In the genomic region with DNA sequence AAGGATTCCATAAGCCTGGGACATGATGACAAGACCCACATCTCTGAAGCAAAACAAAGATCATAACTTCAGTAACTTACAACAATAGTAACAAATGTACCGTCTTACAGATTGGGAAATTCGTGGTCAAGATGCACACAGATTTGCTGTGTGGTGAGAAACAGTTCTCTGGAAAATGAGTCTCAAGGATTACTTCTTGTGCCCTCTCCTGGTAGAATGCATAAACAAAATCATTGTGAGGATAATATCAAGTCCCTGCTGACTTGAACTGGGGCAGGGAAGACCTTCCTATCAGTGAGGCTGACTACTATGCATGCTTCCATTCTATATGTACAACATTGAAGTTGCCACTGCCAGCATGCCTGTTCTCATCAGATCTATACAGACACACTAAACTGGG, we compare ENCODE assay signal across 30 mouse cellular contexts. TPM values are rescaled to one million over a fixed set of nuclear protein-coding genes. Genes with fewer than 3 reads are reported as not detected.
DNase-seq lines count a peak whose midpoint lies in the region; ATAC-seq and TF ChIP-seq lines count a peak whose summit lies in the region.
"Had no signal": no experiment of that assay in that cellular context is flagged by ENCODE, and none has a peak within 500 bp of the region (broad histone marks: within the 10 kb centered on the region; RNA-seq: fewer than 3 reads in every experiment).

No protein-coding gene starts in this region.

- ATAC-seq in kidney, postnatal 0 days (replicated peaks; ENCODE audit: low FRiP score, low read depth): no peak
- no peak for ATAC-seq in forebrain, embryonic 14.5 days
- ATAC-seq: forebrain, embryonic 13.5 days; lung, postnatal 0 days had no signal

- H3K4me2 ChIP-seq in kidney, postnatal 0 days (ENCODE audit: low read length): no peak overlapping the region
- H3K4me2 ChIP-seq in forebrain, embryonic 14.5 days (ENCODE audit: low read length): no peak overlapping the region
- H3K4me2 ChIP-seq: forebrain, embryonic 13.5 days; hindbrain, embryonic 13.5 days; limb, embryonic 13.5 days; liver, embryonic 15.5 days; neural tube, embryonic 15.5 days had no signal

- no peaks in the 10 kb centered on the region for H3K9me3 ChIP-seq in kidney, postnatal 0 days (replicated peaks; ENCODE audit: low read length)
- H3K9me3 ChIP-seq in forebrain, embryonic 14.5 days (replicated peaks; ENCODE audit: control insufficient read depth, low read length): no peaks in the 10 kb centered on the region
- H3K9me3 ChIP-seq: forebrain, embryonic 13.5 days; hindbrain, embryonic 13.5 days; limb, embryonic 13.5 days; liver, embryonic 15.5 days; midbrain, embryonic 10.5 days; neural tube, embryonic 15.5 days had no signal

- no peak for DNase-seq in gastrocnemius, adult 2 months
- no peak for DNase-seq in gastrocnemius, adult 8-10 months (ENCODE audit: low spot score in 2 of 2)
- DNase-seq in kidney, postnatal 0 days (ENCODE audit: low spot score): no peak
- no peak for DNase-seq in kidney, postnatal 4 days
- peak; percentile 3 for DNase-seq in retina, postnatal 1 day
- no peak for DNase-seq in retina, embryonic 14.5 days (ENCODE audit: low spot score)
- DNase-seq in ovary, adult 18-20 months (ENCODE audit: low spot score): no peak
- DNase-seq in forebrain, embryonic 14.5 days (ENCODE audit: low spot score): no peak
- DNase-seq: adrenal gland, postnatal 25 days; cerebellum, adult 9-10 months; gastrocnemius, postnatal 14 days; heart, adult 18-20 months; layer of hippocampus, postnatal 36 days; right cerebral cortex, postnatal 14 days had no signal

- no peaks in the 10 kb centered on the region for H3K4me1 ChIP-seq in kidney, postnatal 0 days (replicated peaks; ENCODE audit: insufficient read depth, low read length)
- H3K4me1 ChIP-seq in forebrain, embryonic 14.5 days (ENCODE audit: control insufficient read depth, insufficient read depth, low read length): no peaks in the 10 kb centered on the region
- H3K4me1 ChIP-seq: forebrain, embryonic 13.5 days; hindbrain, embryonic 13.5 days; limb, embryonic 13.5 days; liver, embryonic 15.5 days; midbrain, embryonic 10.5 days; neural tube, embryonic 15.5 days had no signal

- intact Hi-C loops in gastrocnemius, adult 2 months (cut with DNase I): loop anchor here (10.0 kb wide), 1 partner anchor 247 kb away; no protein-coding TSS in a partner anchor

- H3K4me3 ChIP-seq in gastrocnemius, adult 2 months: no peak overlapping the region
- no peak overlapping the region for H3K4me3 ChIP-seq in kidney, postnatal 0 days (replicated peaks; ENCODE audit: low read depth, low read length)
- no peak overlapping the region for H3K4me3 ChIP-seq in forebrain, embryonic 14.5 days (ENCODE audit: low read depth, low read length)
- H3K4me3 ChIP-seq: forebrain, embryonic 13.5 days; hindbrain, embryonic 13.5 days; limb, embryonic 13.5 days; liver, embryonic 15.5 days; midbrain, embryonic 10.5 days; neural tube, embryonic 15.5 days had no signal

- peak; percentile 17; the same call in 1 of the 2 replicates for TF ChIP-seq CTCF in gastrocnemius, adult 2 months (IDR thresholded peaks at IDR 0.05)
- peak; percentile 44 for TF ChIP-seq CTCF in kidney, postnatal 0 days (IDR thresholded peaks at IDR 0.05; ENCODE audit: low read depth)

- no peaks in the 10 kb centered on the region for H3K36me3 ChIP-seq in kidney, postnatal 0 days (ENCODE audit: insufficient read depth, low read length)
- no peaks in the 10 kb centered on the region for H3K36me3 ChIP-seq in forebrain, embryonic 14.5 days (ENCODE audit: control insufficient read depth, insufficient read depth, low read length)
- H3K36me3 ChIP-seq: hindbrain, embryonic 13.5 days; limb, embryonic 13.5 days; liver, embryonic 15.5 days; midbrain, embryonic 10.5 days; neural tube, embryonic 15.5 days had no signal

- 85% methylated on average over 2 of the region's 2 CpGs for WGBS in kidney, postnatal 0 days
- 89% methylated on average over 2 of the region's 2 CpGs for WGBS in forebrain, embryonic 14.5 days

- H3K27ac ChIP-seq in gastrocnemius, adult 2 months: no peak overlapping the region
- H3K27ac ChIP-seq in kidney, postnatal 0 days: no peak overlapping the region
- no peak overlapping the region for H3K27ac ChIP-seq in forebrain, embryonic 14.5 days (ENCODE audit: low read depth, low read length)
- H3K27ac ChIP-seq: forebrain, embryonic 13.5 days; hindbrain, embryonic 13.5 days; limb, embryonic 13.5 days; liver, embryonic 15.5 days; macrophage; midbrain, embryonic 10.5 days; neural tube, embryonic 15.5 days had no signal

- no peaks in the 10 kb centered on the region for H3K27me3 ChIP-seq in kidney, postnatal 0 days (ENCODE audit: insufficient read depth, low read length)
- no peaks in the 10 kb centered on the region for H3K27me3 ChIP-seq in forebrain, embryonic 14.5 days (replicated peaks; ENCODE audit: control insufficient read depth, insufficient read depth, low read length)
- H3K27me3 ChIP-seq: forebrain, embryonic 13.5 days; hindbrain, embryonic 13.5 days; limb, embryonic 13.5 days; liver, embryonic 15.5 days; neural tube, embryonic 15.5 days had no signal

- H3K9ac ChIP-seq in kidney, postnatal 0 days (ENCODE audit: low read depth, low read length): no peak overlapping the region
- H3K9ac ChIP-seq in forebrain, embryonic 14.5 days (ENCODE audit: low read length): no peak overlapping the region
- H3K9ac ChIP-seq: forebrain, embryonic 13.5 days; hindbrain, embryonic 13.5 days; limb, embryonic 13.5 days; liver, embryonic 15.5 days; neural tube, embryonic 15.5 days had no signal

RNA-seq across cellular contexts. Expression of gene Ces2e, which starts 24.3 kb away (rescaled TPM):
- total RNA-seq in gastrocnemius, adult 2 months (2021): not detected
- not detected for total RNA-seq in gastrocnemius, adult 8-10 months (2022)
- polyA plus RNA-seq in kidney, postnatal 0 days (2015; fragmentation: Nextera tagmentation; extraction: Ambion mirVana): 1.8 and 2.1 TPM in 2 replicates
- not detected in 2 replicates for polyA plus RNA-seq in forebrain, embryonic 14.5 days (2014; fragmentation: Nextera tagmentation; extraction: Ambion mirVana)
- total RNA-seq: layer of hippocampus, adult 8-10 months; layer of hippocampus, postnatal 36 days; left cerebral cortex, postnatal 25 days had no signal
- polyA plus RNA-seq: forebrain, embryonic 13.5 days; frontal cortex, adult 2 months; hindbrain, embryonic 13.5 days; limb, embryonic 13.5 days; macrophage; midbrain, embryonic 10.5 days; neural tube, embryonic 15.5 days had no signal

RNA-seq across cellular contexts. Expression of gene Ces2f, which starts 45.4 kb away (rescaled TPM):
- not detected for total RNA-seq in gastrocnemius, adult 2 months (2021)
- total RNA-seq in gastrocnemius, adult 8-10 months (2022): not detected
- polyA plus RNA-seq in kidney, postnatal 0 days (2015; fragmentation: Nextera tagmentation; extraction: Ambion mirVana): not detected in 2 replicates
- polyA plus RNA-seq in forebrain, embryonic 14.5 days (2014; fragmentation: Nextera tagmentation; extraction: Ambion mirVana): not detected in 2 replicates
- total RNA-seq: adrenal gland, postnatal 25 days; gastrocnemius, postnatal 14 days; heart, adult 18-20 months; heart, postnatal 25 days; layer of hippocampus, adult 8-10 months; layer of hippocampus, postnatal 36 days; left cerebral cortex, postnatal 25 days had no signal
- polyA plus RNA-seq: forebrain, embryonic 13.5 days; frontal cortex, adult 2 months; heart, embryonic 14.5 days; hindbrain, embryonic 13.5 days; intestine, embryonic 14.5 days; kidney, embryonic 16.5 days; liver, embryonic 15.5 days; lung, postnatal 0 days; macrophage; midbrain, embryonic 10.5 days; neural tube, embryonic 15.5 days had no signal

RNA-seq across cellular contexts. Expression of gene Ces2c, which starts 54.9 kb away (rescaled TPM):
- under 1 TPM; 0.45 to 0.56 TPM for total RNA-seq in gastrocnemius, adult 2 months (2021)
- total RNA-seq in gastrocnemius, adult 8-10 months (2022): under 1 TPM; 0.27 to 0.80 (median 0.44) TPM
- 0.38 and 0.45 TPM in 2 replicates for polyA plus RNA-seq in kidney, postnatal 0 days (2015; fragmentation: Nextera tagmentation; extraction: Ambion mirVana)
- polyA plus RNA-seq in forebrain, embryonic 14.5 days (2014; fragmentation: Nextera tagmentation; extraction: Ambion mirVana): not detected in 2 replicates
- total RNA-seq: adrenal gland, postnatal 25 days; heart, adult 18-20 months; heart, postnatal 25 days; layer of hippocampus, adult 8-10 months; layer of hippocampus, postnatal 36 days; left cerebral cortex, postnatal 25 days had no signal
- polyA plus RNA-seq: embryonic facial prominence, embryonic 14.5 days; forebrain, embryonic 13.5 days; frontal cortex, adult 2 months; heart, embryonic 14.5 days; hindbrain, embryonic 13.5 days; kidney, embryonic 16.5 days; limb, embryonic 13.5 days; lung, postnatal 0 days; macrophage; midbrain, embryonic 10.5 days; neural tube, embryonic 15.5 days had no signal

RNA-seq across cellular contexts. Expression of gene Ces2g, which starts 59.8 kb away (rescaled TPM):
- under 1 TPM; 0.31 to 0.53 TPM for total RNA-seq in gastrocnemius, adult 2 months (2021)
- total RNA-seq in gastrocnemius, adult 8-10 months (2022): under 1 TPM; 0.31 to 0.51 (median 0.36) TPM
- 0.15 and 0.17 TPM in 2 replicates for polyA plus RNA-seq in kidney, postnatal 0 days (2015; fragmentation: Nextera tagmentation; extraction: Ambion mirVana)
- polyA plus RNA-seq in forebrain, embryonic 14.5 days (2014; fragmentation: Nextera tagmentation; extraction: Ambion mirVana): 0.05 and 0.09 TPM in 2 replicates
- total RNA-seq: layer of hippocampus, postnatal 36 days had no signal
- polyA plus RNA-seq: forebrain, embryonic 13.5 days; hindbrain, embryonic 13.5 days; macrophage; midbrain, embryonic 10.5 days had no signal
